Mouse (Mus musculus) C2C12 (cell line): Measurements from ENCODE around the gene Snx30. TPM values are rescaled to one million over a fixed set of nuclear protein-coding genes. Genes with fewer than 3 reads are reported as not detected.

Source experiments
- H3K27me3 ChIP-seq: one replicate; pipeline ENCODE4 v1.6.1; 2011; ENCODE audit not compliant: control insufficient read depth, insufficient read depth, insufficient read length
- H3K36me3 ChIP-seq: one replicate; pipeline ENCODE4 v1.6.1; 2011; ENCODE audit not compliant: control insufficient read depth, insufficient read depth
- H3K4me3 ChIP-seq: one replicate; pipeline ENCODE4 v1.5.1; 2011; ENCODE audit warnings: mild to moderate bottlenecking, control low read depth; ENCODE audit not compliant: poor library complexity, insufficient read depth, severe bottlenecking
- H3K79me2 ChIP-seq: one replicate; pipeline ENCODE4 v1.6.1; 2011; ENCODE audit not compliant: control insufficient read depth, insufficient read depth
- H3K79me3 ChIP-seq: one replicate; pipeline ENCODE4 v1.6.1; 2011; ENCODE audit warnings: low read depth, control low read depth
- H3ac ChIP-seq: one replicate; pipeline ENCODE3; 2011; ENCODE audit warnings: low read depth; ENCODE audit not compliant: control insufficient read depth, insufficient read length
- CEBPB ChIP-seq: IDR thresholded peaks from one replicate; pipeline ENCODE4 v1.6.1; 2011; ENCODE audit warnings: low read depth, mild to moderate bottlenecking, control low read depth, moderate library complexity
- CTCF ChIP-seq: IDR thresholded peaks from one replicate; pipeline ENCODE4 v1.5.1; 2011; ENCODE audit not compliant: control insufficient read depth, insufficient read depth, insufficient read length
- FOSL1 ChIP-seq: IDR thresholded peaks from one replicate; pipeline ENCODE4 v1.8.0; 2011; ENCODE audit warnings: mild to moderate bottlenecking, low read length; ENCODE audit not compliant: poor library complexity, insufficient read depth, severe bottlenecking
- MAX ChIP-seq: IDR thresholded peaks from one replicate; pipeline ENCODE4 v1.6.1; 2011; ENCODE audit warnings: mild to moderate bottlenecking, control low read depth
- MYOD1 ChIP-seq: IDR thresholded peaks from one replicate; pipeline ENCODE4 v1.6.1; 2011; ENCODE audit warnings: low read depth; ENCODE audit not compliant: control insufficient read depth, insufficient read length
- MYOG ChIP-seq: IDR thresholded peaks from one replicate; pipeline ENCODE4 v1.6.1; 2011; ENCODE audit not compliant: control insufficient read depth, insufficient read length; ENCODE audit errors: extremely low read depth
- USF1 ChIP-seq: IDR thresholded peaks from one replicate; pipeline ENCODE4 v1.6.1; 2011; ENCODE audit warnings: low read depth, mild to moderate bottlenecking, control low read depth, moderate library complexity
- polyA plus RNA-seq: library from polyadenylated mRNA; unstranded; fragments of >200 nt; fragmentation: generic; extraction: Trizol; gene quantifications from one replicate; pipeline ENCODE4 v1.2.1, GENCODE M21; 2012; ENCODE audit warnings: missing spikeins

The Snx30 gene
- polyA plus RNA-seq, 1 experiment: 3.5 TPM

GRCm38 (mm10) chr4:59870859-59871591 lies 65.4 kb downstream of the Snx30 start:
- H3K36me3 ChIP-seq: no peaks in the 10 kb centered on the region
- TF ChIP-seq CTCF (peak; percentile 49), CEBPB (no peak)
- H3K4me3 ChIP-seq: no peak overlapping the region
- no peak overlapping the region for H3ac ChIP-seq
- H3K79me2 ChIP-seq: no peaks in the 10 kb centered on the region
- no peaks in the 10 kb centered on the region for H3K79me3 ChIP-seq
- H3K27me3 ChIP-seq: no peaks in the 10 kb centered on the region

GRCm38 (mm10) chr4:59873240-59873639 lies 67.6 kb downstream of the Snx30 start:
- H3K36me3 ChIP-seq: no peaks in the 10 kb centered on the region
- no peak overlapping the region for H3K4me3 ChIP-seq
- no peaks in the 10 kb centered on the region for H3K27me3 ChIP-seq
- no peak for TF ChIP-seq USF1
- no peaks in the 10 kb centered on the region for H3K79me3 ChIP-seq
- H3K79me2 ChIP-seq: no peaks in the 10 kb centered on the region
- no peak overlapping the region for H3ac ChIP-seq

- Histone ChIP-seq H3K4me3 (no peak overlapping the region), H3K79me3 (no peaks in the 10 kb centered on the region), H3ac (no peak overlapping the region), H3K27me3 (no peaks in the 10 kb centered on the region), H3K79me2 (no peaks in the 10 kb centered on the region), H3K36me3 (no peaks in the 10 kb centered on the region)
- TF ChIP-seq USF1 (peak; percentile 22), CTCF (no peak)
Measured at GRCm38 (mm10) chr4:59873830-59874229, 68.2 kb downstream of the Snx30 start.

- Histone ChIP-seq H3K79me3 (no peaks in the 10 kb centered on the region), H3K27me3 (no peaks in the 10 kb centered on the region), H3K36me3 (no peaks in the 10 kb centered on the region), H3K4me3 (no peak overlapping the region), H3ac (no peak overlapping the region), H3K79me2 (no peaks in the 10 kb centered on the region)
- TF ChIP-seq CEBPB (no peak), USF1 (no peak), MYOG (no peak), FOSL1 (no peak), MYOD1 (no peak), CTCF (no peak), MAX (no peak)
Measured at GRCm38 (mm10) chr4:59876570-59876969, 70.9 kb downstream of the Snx30 start.

GRCm38 (mm10) chr4:59877025-59877424 lies 71.4 kb downstream of the Snx30 start:
- no peak overlapping the region for H3K4me3 ChIP-seq
- TF ChIP-seq CEBPB (no peak), MYOG (no peak), FOSL1 (no peak), CTCF (no peak), USF1 (no peak), MAX (no peak), MYOD1 (no peak)
- no peaks in the 10 kb centered on the region for H3K36me3 ChIP-seq
- no peaks in the 10 kb centered on the region for H3K79me2 ChIP-seq
- H3K27me3 ChIP-seq: no peaks in the 10 kb centered on the region
- no peak overlapping the region for H3ac ChIP-seq
- H3K79me3 ChIP-seq: no peaks in the 10 kb centered on the region

GRCm38 (mm10) chr4:59878595-59878994 lies 73.0 kb downstream of the Snx30 start:
- Histone ChIP-seq H3K4me3 (no peak overlapping the region), H3K36me3 (no peaks in the 10 kb centered on the region), H3ac (no peak overlapping the region), H3K79me3 (no peaks in the 10 kb centered on the region), H3K79me2 (no peaks in the 10 kb centered on the region), H3K27me3 (no peaks in the 10 kb centered on the region)
- TF ChIP-seq CTCF (no peak), FOSL1 (no peak), MYOG (no peak), MAX (no peak), USF1 (no peak), MYOD1 (no peak), CEBPB (no peak)
